Mouse (Mus musculus): Measurements from ENCODE around the gene Tmem255a. TPM values are rescaled to one million over a fixed set of nuclear protein-coding genes. Genes with fewer than 3 reads are reported as not detected.

Gene Tmem255a
- polyA plus RNA-seq (2012; rRNA removed): 0.17 and 0.22 TPM in 2 replicates

DNA sequence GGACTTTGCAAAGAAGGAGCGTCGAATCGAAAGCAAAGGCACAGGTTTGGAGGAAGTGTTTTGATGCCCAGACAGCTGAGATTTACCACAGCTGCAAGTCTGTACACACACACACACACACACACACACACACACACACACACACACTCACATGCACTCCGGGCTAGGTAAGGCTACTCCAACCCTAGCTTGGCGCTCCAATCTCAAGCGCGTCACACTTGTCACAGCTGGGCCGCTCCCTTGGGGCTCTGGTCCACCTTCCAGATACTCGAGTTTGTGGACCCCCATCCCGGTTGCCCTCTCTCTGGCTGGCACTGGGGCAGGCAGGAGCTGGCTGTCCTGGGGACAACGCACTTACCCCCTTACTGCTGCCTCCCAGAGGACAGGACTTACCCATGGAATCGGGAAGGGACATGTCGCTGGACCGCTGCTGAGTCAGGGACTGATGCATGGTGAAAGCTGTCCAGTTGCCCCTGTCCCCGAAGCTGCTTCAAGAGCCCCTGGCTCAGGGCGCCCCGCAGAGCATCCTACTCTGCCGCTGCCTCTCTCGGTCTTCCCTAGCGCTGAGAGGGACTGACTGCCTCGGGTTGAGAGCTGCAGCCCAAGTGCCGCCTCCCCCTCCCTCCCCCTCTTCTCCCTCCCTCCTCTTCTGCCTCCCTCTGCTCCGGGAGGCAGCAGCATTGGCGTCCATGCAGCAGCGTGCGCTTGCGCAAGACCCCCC lies at the start of gene Tmem255a:
Tmem255a (minus strand) TSS at position 589 of the 721 bp plus-strand sequence.
- H3K27me3 ChIP-seq (replicated peaks; ENCODE audit: control insufficient read depth, insufficient read depth, low read length): no peaks in the 10 kb centered on the region; the same call in 1 of the 2 replicates
- no peaks in the 10 kb centered on the region for H3K36me3 ChIP-seq (ENCODE audit: control insufficient read depth, insufficient read depth, low read length)
- peak within 1 kb of the TSS; percentile 53; the same call in 1 of the 2 replicates for H3K4me3 ChIP-seq (ENCODE audit: insufficient read depth, low read depth, low read length)
- no peaks in the 10 kb centered on the region for H3K4me1 ChIP-seq (ENCODE audit: control insufficient read depth, insufficient read depth, low read length)
- peak; percentile 2 for DNase-seq
- no peak within 1 kb of the TSS for H3K27ac ChIP-seq (ENCODE audit: insufficient read depth, low read depth, low read length)
- TF ChIP-seq CTCF (conservative IDR thresholded peaks at IDR 0.05; ENCODE audit: insufficient read depth, insufficient read length, low read depth, low read length) (no peak), POLR2A (IDR thresholded peaks at IDR 0.05; ENCODE audit: low read depth, low read length) (no peak)
- WGBS: 3% methylated on average over 22 of the region's 27 CpGs

DNA sequence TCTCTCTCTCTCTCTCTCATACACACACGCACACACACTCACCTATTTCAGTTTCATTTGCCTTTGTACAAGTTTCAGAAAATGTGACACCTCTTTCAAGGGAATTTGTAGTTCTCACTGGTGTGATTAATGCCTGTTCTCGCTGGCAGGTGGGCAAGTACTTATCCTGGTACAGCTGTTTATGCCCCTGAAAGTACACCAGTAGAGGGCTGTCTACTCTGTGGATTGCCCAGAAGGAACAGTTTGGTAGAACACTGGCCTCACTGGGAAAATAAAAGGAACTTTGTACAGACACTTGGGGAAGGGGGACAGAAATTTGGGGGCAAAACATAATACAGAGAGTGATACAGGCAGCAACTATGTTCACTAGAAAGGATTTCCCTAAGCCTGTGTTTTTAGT lies 7.4 kb upstream of the Tmem255a start:
- H3K27ac ChIP-seq (ENCODE audit: insufficient read depth, low read depth, low read length): no peak overlapping the region
- no peak overlapping the region for H3K4me3 ChIP-seq (ENCODE audit: insufficient read depth, low read depth, low read length)
- DNase-seq: peak; percentile 5
- H3K36me3 ChIP-seq (ENCODE audit: control insufficient read depth, insufficient read depth, low read length): no peaks in the 10 kb centered on the region
- no peaks in the 10 kb centered on the region for H3K4me1 ChIP-seq (ENCODE audit: control insufficient read depth, insufficient read depth, low read length)
- TF ChIP-seq CTCF (conservative IDR thresholded peaks at IDR 0.05; ENCODE audit: insufficient read depth, insufficient read length, low read depth, low read length): no peak
- TF ChIP-seq POLR2A (IDR thresholded peaks at IDR 0.05; ENCODE audit: low read depth, low read length): no peak
- no peaks in the 10 kb centered on the region for H3K27me3 ChIP-seq (replicated peaks; ENCODE audit: control insufficient read depth, insufficient read depth, low read length)
- 18% methylated on average over 2 of the region's 2 CpGs for WGBS

DNA sequence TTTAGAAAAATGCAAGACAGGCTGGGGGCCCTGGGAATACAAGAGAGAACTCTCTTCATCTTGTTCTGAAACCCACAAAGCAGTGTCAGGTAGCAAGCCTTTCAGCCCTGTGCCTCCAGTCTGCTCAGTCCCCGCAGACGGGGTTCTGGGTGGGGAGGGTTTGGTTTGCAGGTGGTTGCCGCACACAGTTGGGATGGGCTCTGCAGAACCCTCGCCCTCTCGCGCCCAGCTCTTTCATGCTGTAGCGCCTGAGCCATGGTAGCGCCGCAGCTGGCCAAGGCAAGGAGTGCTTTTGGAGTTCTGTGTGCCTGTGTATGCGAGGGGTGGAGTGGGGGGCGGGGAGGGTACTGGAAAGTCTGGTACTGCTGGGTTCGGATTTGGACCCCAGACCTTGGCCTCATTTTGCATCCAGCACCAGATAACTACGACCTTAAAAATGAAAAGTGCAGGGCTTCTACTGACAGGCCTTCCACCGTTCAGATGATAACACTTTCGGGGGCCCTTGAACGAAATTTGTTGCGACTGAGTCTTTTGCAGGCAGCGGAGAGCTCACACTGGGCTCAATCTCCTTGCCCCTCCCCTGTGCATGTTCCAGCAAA lies 1.8 kb downstream of the Tmem255a start:
- WGBS: 12% methylated on average over 17 of the region's 18 CpGs
- no peaks in the 10 kb centered on the region; the same call in 1 of the 2 replicates for H3K27me3 ChIP-seq (replicated peaks; ENCODE audit: control insufficient read depth, insufficient read depth, low read length)
- TF ChIP-seq CTCF (conservative IDR thresholded peaks at IDR 0.05; ENCODE audit: insufficient read depth, insufficient read length, low read depth, low read length) (no peak), POLR2A (IDR thresholded peaks at IDR 0.05; ENCODE audit: low read depth, low read length) (no peak)
- DNase-seq: peak; percentile 0
- peak overlapping the region; percentile 9; the same call in 1 of the 2 replicates for H3K4me3 ChIP-seq (ENCODE audit: insufficient read depth, low read depth, low read length)
- H3K36me3 ChIP-seq (ENCODE audit: control insufficient read depth, insufficient read depth, low read length): no peaks in the 10 kb centered on the region
- H3K4me1 ChIP-seq (ENCODE audit: control insufficient read depth, insufficient read depth, low read length): no peaks in the 10 kb centered on the region
- H3K27ac ChIP-seq (ENCODE audit: insufficient read depth, low read depth, low read length): no peak overlapping the region

DNA sequence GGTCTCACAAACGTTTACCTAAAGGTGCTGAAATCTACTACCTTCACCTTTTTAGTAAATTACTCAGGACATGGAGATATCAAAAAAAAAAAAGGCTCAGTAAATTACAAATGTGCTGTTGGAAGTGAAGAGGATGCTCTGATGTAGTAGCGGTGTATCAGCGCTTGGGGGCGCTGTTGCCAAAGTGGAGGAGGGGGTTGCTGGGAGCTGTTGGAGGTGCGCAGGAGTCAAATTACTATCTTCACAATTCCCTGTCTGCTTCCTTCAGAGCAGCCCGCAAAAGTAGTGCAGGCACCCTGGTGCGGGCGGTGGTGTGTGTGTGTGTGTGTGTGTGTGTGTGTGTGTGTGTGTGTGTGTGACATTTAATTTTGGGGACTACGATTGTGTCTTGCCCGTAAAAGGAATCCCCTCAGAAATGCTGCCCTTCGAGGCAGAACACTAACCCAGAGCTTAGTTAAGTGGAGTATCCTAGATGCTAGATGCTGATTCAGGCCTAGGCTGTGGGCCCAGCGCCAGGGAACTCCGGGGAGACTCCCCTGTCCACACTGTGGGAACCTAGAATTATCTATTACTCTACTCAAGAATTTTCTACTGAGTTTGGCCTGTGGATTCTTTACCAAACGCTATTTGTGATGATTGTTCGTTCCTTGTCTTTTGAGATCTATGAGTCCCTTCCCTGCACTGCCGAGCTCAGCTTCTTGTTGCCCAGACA lies 2.4 kb downstream of the Tmem255a start:
- 16% methylated on average over 16 of the region's 16 CpGs for WGBS
- no peak overlapping the region for H3K4me3 ChIP-seq (ENCODE audit: insufficient read depth, low read depth, low read length)
- DNase-seq: peak; percentile 18
- no peaks in the 10 kb centered on the region for H3K4me1 ChIP-seq (ENCODE audit: control insufficient read depth, insufficient read depth, low read length)
- no peak overlapping the region for H3K27ac ChIP-seq (ENCODE audit: insufficient read depth, low read depth, low read length)
- H3K36me3 ChIP-seq (ENCODE audit: control insufficient read depth, insufficient read depth, low read length): no peaks in the 10 kb centered on the region
- no peak for TF ChIP-seq POLR2A (IDR thresholded peaks at IDR 0.05; ENCODE audit: low read depth, low read length)
- peak; percentile 56 for TF ChIP-seq CTCF (conservative IDR thresholded peaks at IDR 0.05; ENCODE audit: insufficient read depth, insufficient read length, low read depth, low read length)
- no peaks in the 10 kb centered on the region; the same call in 1 of the 2 replicates for H3K27me3 ChIP-seq (replicated peaks; ENCODE audit: control insufficient read depth, insufficient read depth, low read length)

DNA sequence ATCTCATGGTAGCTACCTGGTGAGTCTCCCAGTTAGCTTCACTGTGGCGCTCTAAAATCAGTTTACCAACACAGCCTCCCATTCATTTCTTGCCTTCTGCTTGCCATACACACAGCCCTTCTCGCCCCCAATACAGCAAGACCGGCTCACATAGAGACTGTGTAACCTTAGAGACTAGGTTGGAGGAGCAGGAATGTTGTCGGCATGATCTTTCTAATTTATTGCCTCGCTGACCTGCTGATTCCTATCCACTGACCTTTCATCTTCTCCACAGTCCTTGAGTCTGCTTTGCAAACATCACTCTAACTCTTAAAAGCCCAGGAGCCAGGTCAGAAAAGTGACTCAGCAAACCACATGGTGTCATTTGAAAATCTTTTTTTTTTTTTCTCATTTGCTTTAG lies 4.6 kb downstream of the Tmem255a start:
- H3K27me3 ChIP-seq (replicated peaks; ENCODE audit: control insufficient read depth, insufficient read depth, low read length): no peaks in the 10 kb centered on the region; the same call in 1 of the 2 replicates
- H3K27ac ChIP-seq (ENCODE audit: insufficient read depth, low read depth, low read length): no peak overlapping the region

DNA sequence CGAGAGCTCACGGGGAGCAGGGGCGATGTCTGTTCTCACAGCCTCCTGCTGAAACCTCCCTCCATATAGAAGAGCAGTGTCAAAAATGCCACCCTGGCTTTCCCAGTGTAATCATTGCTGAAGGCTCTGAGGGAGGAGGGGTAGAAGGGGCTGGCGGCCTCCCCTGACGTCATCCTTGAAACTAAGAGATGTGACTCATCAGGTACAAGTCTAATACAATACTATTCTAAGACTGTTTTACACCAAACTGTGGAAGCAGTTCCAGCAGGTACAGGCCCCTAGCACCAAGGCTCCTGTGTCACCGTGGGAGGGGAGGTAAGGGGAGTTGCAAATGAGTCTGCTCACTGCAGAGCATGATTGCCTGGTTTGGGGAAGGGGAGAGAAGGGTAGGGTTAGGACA lies 5.1 kb downstream of the Tmem255a start:
- no peak for DNase-seq
- no peaks in the 10 kb centered on the region; the same call in 1 of the 2 replicates for H3K27me3 ChIP-seq (replicated peaks; ENCODE audit: control insufficient read depth, insufficient read depth, low read length)
- no peak for TF ChIP-seq CTCF (conservative IDR thresholded peaks at IDR 0.05; ENCODE audit: insufficient read depth, insufficient read length, low read depth, low read length)
- no peak for TF ChIP-seq POLR2A (IDR thresholded peaks at IDR 0.05; ENCODE audit: low read depth, low read length)

More for the DNA sequence above, 4.6 kb downstream of the Tmem255a start:
- no peak for TF ChIP-seq CTCF (conservative IDR thresholded peaks at IDR 0.05; ENCODE audit: insufficient read depth, insufficient read length, low read depth, low read length)
- no peak for TF ChIP-seq POLR2A (IDR thresholded peaks at IDR 0.05; ENCODE audit: low read depth, low read length)
- Histone ChIP-seq H3K36me3 (ENCODE audit: control insufficient read depth, insufficient read depth, low read length) (no peaks in the 10 kb centered on the region), H3K4me3 (ENCODE audit: insufficient read depth, low read depth, low read length) (no peak overlapping the region), H3K4me1 (ENCODE audit: control insufficient read depth, insufficient read depth, low read length) (no peaks in the 10 kb centered on the region)
- no peak for DNase-seq
- WGBS: 50% methylated on average over 5 of the region's 5 CpGs

DNA sequence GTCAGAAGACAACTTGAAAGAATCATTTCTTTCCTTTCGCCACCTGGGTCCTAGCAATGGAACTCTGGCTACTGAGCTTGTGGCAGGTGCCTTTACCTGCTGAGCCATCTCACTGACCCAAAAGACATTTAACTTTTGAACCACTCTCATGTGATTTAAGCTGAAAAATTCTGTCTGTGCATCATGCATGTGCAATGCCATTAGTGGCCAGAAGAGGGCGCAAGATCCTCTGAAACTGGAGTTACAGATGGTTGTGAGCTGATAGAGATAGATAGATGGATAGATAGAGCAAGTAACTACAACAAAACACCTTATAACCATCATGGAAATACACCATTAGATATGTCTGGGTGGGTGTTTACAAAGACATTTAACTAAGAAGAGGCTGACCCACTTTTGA lies 14.5 kb downstream of the Tmem255a start:
- 46% methylated on average over 2 of the region's 2 CpGs for WGBS
- DNase-seq: peak; percentile 27
- Histone ChIP-seq H3K4me1 (ENCODE audit: control insufficient read depth, insufficient read depth, low read length) (no peaks in the 10 kb centered on the region), H3K4me3 (ENCODE audit: insufficient read depth, low read depth, low read length) (no peak overlapping the region), H3K27ac (ENCODE audit: insufficient read depth, low read depth, low read length) (no peak overlapping the region), H3K27me3 (replicated peaks; ENCODE audit: control insufficient read depth, insufficient read depth, low read length) (no peaks in the 10 kb centered on the region), H3K36me3 (ENCODE audit: control insufficient read depth, insufficient read depth, low read length) (no peaks in the 10 kb centered on the region)
- TF ChIP-seq POLR2A (IDR thresholded peaks at IDR 0.05; ENCODE audit: low read depth, low read length) (no peak), CTCF (conservative IDR thresholded peaks at IDR 0.05; ENCODE audit: insufficient read depth, insufficient read length, low read depth, low read length) (peak; percentile 32; the same call in 1 of the 2 replicates)

More for the DNA sequence above, 5.1 kb downstream of the Tmem255a start:
- Histone ChIP-seq H3K36me3 (ENCODE audit: control insufficient read depth, insufficient read depth, low read length) (no peaks in the 10 kb centered on the region), H3K4me3 (ENCODE audit: insufficient read depth, low read depth, low read length) (no peak overlapping the region), H3K4me1 (ENCODE audit: control insufficient read depth, insufficient read depth, low read length) (no peaks in the 10 kb centered on the region), H3K27ac (ENCODE audit: insufficient read depth, low read depth, low read length) (no peak overlapping the region)
- 64% methylated on average over 6 of the region's 6 CpGs for WGBS

All from kidney, adult 2 months (tissue).